Mouse (Mus musculus): Measurements from ENCODE around the gene Sdhb. TPM values are rescaled to one million over a fixed set of nuclear protein-coding genes. Genes with fewer than 3 reads are reported as not detected.

Gene Sdhb
- total and polyA plus RNA-seq, 3 experiments, result 292 to 414 (median 342) TPM

DNA sequence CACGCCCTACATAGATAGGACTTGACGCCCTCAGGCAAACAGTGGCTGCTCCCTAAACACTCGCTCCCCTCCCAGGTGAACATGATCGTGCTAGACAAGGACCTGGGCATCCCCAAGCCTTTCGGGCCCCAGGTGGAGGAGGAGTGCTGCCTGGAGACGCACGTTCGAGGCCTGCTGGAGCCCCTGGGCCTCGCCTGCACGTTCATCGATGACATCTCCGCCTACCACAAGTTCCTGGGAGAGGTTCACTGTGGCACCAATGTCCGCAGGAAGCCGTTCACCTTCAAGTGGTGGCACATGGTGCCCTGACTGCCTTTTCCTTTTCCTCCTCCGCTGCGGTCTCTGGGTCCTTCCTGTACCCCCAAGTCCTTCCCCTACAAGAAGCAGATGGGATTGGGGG is 11.4 kb upstream of the Sdhb start:
- H3K9ac ChIP-seq (ENCODE audit: control insufficient read depth, low read depth, low read length, poor library complexity, severe bottlenecking), result no peak overlapping the region
- no peaks in the 10 kb centered on the region for H3K79me2 ChIP-seq (ENCODE audit: control insufficient read depth, insufficient read depth, low read length, poor library complexity)
- no peak overlapping the region for H3K4me3 ChIP-seq (ENCODE audit: control insufficient read depth in 1 of 2, insufficient read depth in 1 of 2, low read depth in 2 of 2, low read length in 2 of 2)
- no peak overlapping the region for H3K27ac ChIP-seq (ENCODE audit: control insufficient read depth, low read depth, low read length)
- no peaks in the 10 kb centered on the region for H3K27me3 ChIP-seq (ENCODE audit: control insufficient read depth in 1 of 2, insufficient read depth in 2 of 2, low read length in 2 of 2)
- peaks cover 5 to 31% of the 10 kb centered on the region in 2 experiments; a peak in 3 of 4 replicates for H3K4me1 ChIP-seq (ENCODE audit: control insufficient read depth in 1 of 2, insufficient read depth in 2 of 2, low read length in 2 of 2)
- no peaks in the 10 kb centered on the region for H3K9me3 ChIP-seq (replicated peaks; ENCODE audit: insufficient read depth, low read length)
- no peak for TF ChIP-seq TCF12 (IDR thresholded peaks at IDR 0.05; ENCODE audit: low read depth, low read length)
- DNase-seq (ENCODE audit: low read depth, low spot score), result no peak
- peaks cover 0 to 12% of the 10 kb centered on the region in 2 experiments; a peak in 2 of 4 replicates for H3K36me3 ChIP-seq (ENCODE audit: control insufficient read depth in 1 of 2, insufficient read depth in 2 of 2, low read length in 2 of 2)

DNA sequence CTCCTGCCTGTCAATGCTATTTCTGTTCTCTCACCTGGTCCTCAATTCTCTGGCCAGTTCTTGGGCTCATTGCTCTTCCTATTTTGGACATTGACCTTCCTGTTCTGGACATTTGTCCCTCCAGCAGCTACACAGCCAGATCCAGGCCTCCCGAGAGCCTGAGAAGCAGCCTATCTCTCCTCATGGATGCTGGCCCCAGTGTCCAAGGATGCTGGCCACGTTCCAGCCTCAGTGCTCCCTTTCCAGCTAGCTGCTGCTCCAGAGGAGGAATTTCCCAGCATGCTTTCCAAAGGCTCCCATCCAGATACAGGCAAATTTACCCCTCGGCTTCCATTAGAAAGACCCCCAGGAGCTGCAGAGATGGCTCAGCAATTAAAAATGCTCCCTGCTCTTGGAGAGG is 10.4 kb upstream of the Sdhb start:
- Histone ChIP-seq H3K79me2 (ENCODE audit: control insufficient read depth, insufficient read depth, low read length, poor library complexity) (no peaks in the 10 kb centered on the region), H3K9me3 (replicated peaks; ENCODE audit: insufficient read depth, low read length) (no peaks in the 10 kb centered on the region), H3K4me3 (ENCODE audit: control insufficient read depth in 1 of 2, insufficient read depth in 1 of 2, low read depth in 2 of 2, low read length in 2 of 2) (no peak overlapping the region), H3K27ac (ENCODE audit: control insufficient read depth, low read depth, low read length) (no peak overlapping the region), H3K27me3 (ENCODE audit: control insufficient read depth in 1 of 2, insufficient read depth in 2 of 2, low read length in 2 of 2) (no peaks in the 10 kb centered on the region; a peak in 1 of 4 replicates), H3K9ac (ENCODE audit: control insufficient read depth, low read depth, low read length, poor library complexity, severe bottlenecking) (no peak overlapping the region), H3K36me3 (ENCODE audit: control insufficient read depth in 1 of 2, insufficient read depth in 2 of 2, low read length in 2 of 2) (peaks cover 0 to 11% of the 10 kb centered on the region in 2 experiments; a peak in 2 of 4 replicates), H3K4me1 (ENCODE audit: control insufficient read depth in 1 of 2, insufficient read depth in 2 of 2, low read length in 2 of 2) (peaks cover 2 to 25% of the 10 kb centered on the region in 2 experiments; a peak in 3 of 4 replicates)
- TF ChIP-seq TAL1 (IDR thresholded peaks at IDR 0.05; ENCODE audit: low read length), result no peak
- TF ChIP-seq EP300 (IDR thresholded peaks at IDR 0.05; ENCODE audit: low read depth in 1 of 2, low read length in 2 of 2), result no peak
- no peak for TF ChIP-seq ZMIZ1 (IDR thresholded peaks at IDR 0.05; ENCODE audit: low read depth, low read length)
- no peak for TF ChIP-seq KAT2A (conservative IDR thresholded peaks at IDR 0.05; ENCODE audit: low read depth, low read length)
- TF ChIP-seq NELFE (IDR thresholded peaks at IDR 0.05; ENCODE audit: low read depth, low read length), result no peak
- TF ChIP-seq CHD2 (IDR thresholded peaks at IDR 0.05; ENCODE audit: low read length), result no peak
- no peak for TF ChIP-seq POLR2A (IDR thresholded peaks at IDR 0.05; ENCODE audit: control insufficient read depth in 1 of 2, insufficient read depth in 1 of 2, low read depth in 1 of 2, low read length in 2 of 2, poor library complexity in 1 of 2)
- TF ChIP-seq JUND (IDR thresholded peaks at IDR 0.05; ENCODE audit: low read depth, low read length), result no peak
- TF ChIP-seq CHD1 (IDR thresholded peaks at IDR 0.05; ENCODE audit: low read depth, low read length), result no peak
- TF ChIP-seq MAZ (IDR thresholded peaks at IDR 0.05; ENCODE audit: low read depth, low read length), result no peak
- TF ChIP-seq ZC3H11A (IDR thresholded peaks at IDR 0.05; ENCODE audit: low read depth, low read length), result no peak
- TF ChIP-seq MAX (IDR thresholded peaks at IDR 0.05; ENCODE audit: low read length), result no peak
- no peak for TF ChIP-seq POLR2AphosphoS2 (IDR thresholded peaks at IDR 0.05; ENCODE audit: low read length)
- DNase-seq (ENCODE audit: low read depth, low spot score), result no peak

DNA sequence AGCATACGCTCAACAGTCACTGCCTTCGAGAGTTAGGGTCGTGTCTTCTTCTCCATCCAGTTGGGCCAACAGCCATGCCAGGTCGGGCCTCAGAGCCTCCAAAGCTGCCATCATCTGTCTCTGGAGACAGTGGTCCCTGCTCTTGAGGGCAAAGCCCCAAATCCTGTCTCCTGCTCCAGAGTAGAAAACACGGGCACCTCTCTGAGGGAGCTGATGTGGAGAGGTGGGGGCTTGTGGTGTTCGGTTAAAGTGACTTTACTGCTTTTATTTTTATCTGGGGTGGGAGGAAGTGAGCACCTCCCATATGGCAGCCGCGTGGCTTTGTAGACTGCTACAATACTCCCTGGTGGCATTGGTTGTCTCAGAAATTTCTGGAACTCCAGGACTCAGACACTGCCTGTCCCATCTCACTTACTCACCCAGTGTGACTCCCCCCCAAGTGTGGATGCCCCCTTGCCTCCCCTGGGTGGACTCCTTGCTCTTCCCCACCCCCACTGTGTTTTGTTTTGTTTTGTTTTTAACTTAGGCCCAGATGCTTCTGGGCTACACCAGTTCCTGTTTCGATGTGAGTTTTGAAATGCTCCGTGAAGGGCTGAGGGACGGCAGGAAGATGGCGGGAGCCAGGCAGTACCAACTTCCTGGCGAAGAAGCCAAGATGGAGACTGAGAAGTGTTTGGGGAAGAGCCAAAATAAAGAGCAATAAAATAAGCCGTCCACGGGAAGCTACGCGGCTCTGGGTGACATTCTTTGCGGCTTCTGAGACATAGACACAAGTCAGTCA is 9.0 kb upstream of the Sdhb start:
- Histone ChIP-seq H3K27me3 (ENCODE audit: control insufficient read depth in 1 of 2, insufficient read depth in 2 of 2, low read length in 2 of 2) (no peaks in the 10 kb centered on the region; a peak in 1 of 4 replicates), H3K4me1 (ENCODE audit: control insufficient read depth in 1 of 2, insufficient read depth in 2 of 2, low read length in 2 of 2) (peaks cover 0 to 11% of the 10 kb centered on the region in 2 experiments; a peak in 2 of 4 replicates), H3K27ac (ENCODE audit: control insufficient read depth, low read depth, low read length) (no peak overlapping the region), H3K9me3 (replicated peaks; ENCODE audit: insufficient read depth, low read length) (no peaks in the 10 kb centered on the region), H3K4me3 (ENCODE audit: control insufficient read depth in 1 of 2, insufficient read depth in 1 of 2, low read depth in 2 of 2, low read length in 2 of 2) (no peak overlapping the region), H3K79me2 (ENCODE audit: control insufficient read depth, insufficient read depth, low read length, poor library complexity) (no peaks in the 10 kb centered on the region), H3K9ac (ENCODE audit: control insufficient read depth, low read depth, low read length, poor library complexity, severe bottlenecking) (no peak overlapping the region), H3K36me3 (ENCODE audit: control insufficient read depth in 1 of 2, insufficient read depth in 2 of 2, low read length in 2 of 2) (peaks cover 0 to under 1% of the 10 kb centered on the region in 2 experiments; a peak in 1 of 4 replicates)
- TF ChIP-seq GABPA (IDR thresholded peaks at IDR 0.05; ENCODE audit: low read depth, low read length), result no peak
- TF ChIP-seq NRF1 (IDR thresholded peaks at IDR 0.05; ENCODE audit: insufficient read depth, low read depth, low read length, poor library complexity, severe bottlenecking), result no peak
- no peak for TF ChIP-seq NELFE (IDR thresholded peaks at IDR 0.05; ENCODE audit: low read depth, low read length)
- TF ChIP-seq CTCF (IDR thresholded peaks at IDR 0.05 in 2 of 3, conservative IDR thresholded peaks at IDR 0.05 in 1 of 3; ENCODE audit: control insufficient read depth in 1 of 3, insufficient read depth in 1 of 3, low read depth in 2 of 3, low read length in 3 of 3, poor library complexity in 1 of 3, severe bottlenecking in 1 of 3), result no peak
- no peak for DNase-seq (ENCODE audit: low read depth, low spot score)
